Mouse (Mus musculus): ENCODE data around the gene Gba2.
"Not testable (repeated sequence)": the region's sequence is repeated elsewhere in the genome, so short reads cannot be mapped to it uniquely, and the experiment has no call there.

Gba2 gene

GRCm38 (mm10) chr4:43555926-43556325, 22.7 kb downstream of the Gba2 start:
- in situ Hi-C loops (cut with MboI, MseI): no loop called here

DNA sequence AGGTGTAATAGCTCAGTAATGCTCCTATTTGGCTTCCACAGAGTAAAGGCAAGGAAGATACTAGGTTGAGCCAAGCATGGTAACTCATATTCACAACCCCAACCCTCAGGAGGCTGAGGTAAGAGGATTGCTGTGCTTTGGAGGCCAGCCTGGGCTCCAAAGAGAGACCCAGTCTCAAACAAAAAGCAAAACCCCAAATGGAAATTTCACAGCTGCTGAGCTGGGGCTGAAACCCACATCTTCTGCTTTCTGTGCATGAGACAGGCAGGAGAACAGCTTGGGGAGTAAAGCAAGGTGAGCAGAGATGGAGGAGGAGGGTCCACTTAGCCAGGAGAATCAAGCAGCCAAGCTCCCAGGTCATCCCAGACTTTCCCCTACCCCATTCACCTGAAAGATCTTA, 24.8 kb downstream of the Gba2 start:
- in situ Hi-C loops (cut with MboI, MseI): no loop called here

DNA sequence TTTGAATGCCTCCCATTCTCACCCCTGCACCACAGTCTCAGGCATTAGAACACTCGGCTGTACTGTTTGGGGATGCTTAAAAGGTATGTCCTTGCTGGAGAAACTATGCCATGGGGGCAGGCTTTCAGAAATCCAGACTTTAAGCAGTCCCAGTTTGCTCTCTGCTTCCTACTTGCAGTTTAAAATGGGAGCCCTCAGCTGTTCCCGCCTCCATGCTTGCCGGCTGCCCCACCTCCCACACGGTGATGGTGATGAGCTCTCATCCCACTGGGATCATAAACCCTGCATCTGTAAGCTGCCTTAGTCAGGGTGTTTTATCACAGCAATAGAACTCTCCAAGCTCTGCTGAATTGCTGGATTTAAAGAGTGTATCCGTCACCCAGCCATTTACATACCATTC, 26.2 kb downstream of the Gba2 start:
- in situ Hi-C loops (cut with MboI, MseI): no loop called here

GRCm38 (mm10) chr4:43551854-43552253, 26.8 kb downstream of the Gba2 start:
- in situ Hi-C loops (cut with MboI, MseI): not testable (repeated sequence)

DNA sequence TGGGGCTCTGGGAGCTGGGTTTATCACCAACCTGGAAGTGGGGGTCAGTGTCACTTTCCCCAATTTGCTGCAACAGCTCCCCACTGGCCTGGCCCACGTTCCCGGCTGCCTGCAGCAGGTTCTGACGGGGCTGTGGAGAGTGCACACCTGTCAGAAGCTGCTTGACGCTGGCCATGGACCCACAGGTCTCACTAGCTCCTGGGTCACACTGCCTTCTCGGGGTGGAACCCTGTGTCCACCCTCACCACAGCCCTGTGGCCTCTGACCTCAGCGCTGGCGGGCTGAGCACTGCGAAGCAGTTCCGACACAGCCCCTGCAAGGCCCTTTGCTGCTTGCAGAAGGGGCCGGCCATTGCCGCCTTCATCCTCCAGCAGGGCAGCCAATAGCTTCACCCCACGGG, 29.6 kb downstream of the Gba2 start:
- in situ Hi-C loops (cut with MboI, MseI): no loop called here

DNA sequence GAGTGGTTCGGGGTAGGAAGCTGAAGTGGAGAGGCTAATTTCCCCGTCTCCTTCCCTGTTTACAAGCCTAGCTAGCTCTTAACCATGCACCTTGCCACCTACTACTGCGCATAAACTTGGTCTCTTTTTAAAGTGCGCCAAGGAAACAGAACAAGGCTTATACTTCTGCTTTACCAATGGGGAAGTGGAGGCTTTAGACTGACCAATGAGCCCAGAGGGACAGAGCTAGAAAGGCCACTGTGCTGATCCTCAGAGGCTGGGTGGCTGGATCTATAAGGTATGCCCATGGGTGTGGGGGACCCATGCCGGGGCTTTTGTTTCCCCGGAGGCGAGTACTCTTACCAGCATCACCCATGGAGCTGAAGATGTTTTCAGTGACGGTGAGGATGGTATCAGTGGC, 31.5 kb downstream of the Gba2 start:
- in situ Hi-C loops (cut with MboI, MseI): no loop called here

DNA sequence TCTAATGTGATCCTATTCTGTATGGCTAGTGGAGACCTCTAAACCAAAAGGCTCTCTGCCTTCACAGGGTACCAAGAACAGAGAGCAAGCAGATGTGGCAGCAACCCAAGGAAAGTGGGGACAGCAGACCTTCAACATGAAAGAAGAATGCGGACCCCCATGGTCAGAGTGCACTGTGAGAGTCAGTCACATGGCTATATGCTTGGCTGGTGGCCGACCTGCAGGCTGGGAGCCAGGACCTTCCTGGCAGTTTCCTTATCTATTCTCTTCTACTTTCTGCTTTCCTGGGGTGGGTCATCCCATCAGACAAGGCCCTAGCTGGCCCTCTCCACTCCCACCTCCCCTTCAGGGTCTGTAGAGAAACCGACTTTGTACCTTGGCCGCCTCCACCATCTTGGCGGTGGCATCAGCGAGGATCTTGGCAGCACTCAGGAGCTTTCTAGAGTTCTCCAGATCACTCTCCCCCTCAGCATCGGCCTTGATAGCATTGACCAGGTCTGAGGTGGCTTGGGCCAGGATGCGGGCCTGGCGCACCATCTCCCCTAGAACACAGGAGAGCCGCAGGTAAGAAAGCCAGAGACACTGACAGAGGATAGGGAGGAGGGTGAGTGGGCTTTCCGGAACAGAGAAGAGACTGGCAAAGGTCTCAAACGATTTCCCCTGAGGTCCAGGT, 32.2 kb downstream of the Gba2 start:
- in situ Hi-C loops (cut with MboI, MseI): no loop called here

DNA sequence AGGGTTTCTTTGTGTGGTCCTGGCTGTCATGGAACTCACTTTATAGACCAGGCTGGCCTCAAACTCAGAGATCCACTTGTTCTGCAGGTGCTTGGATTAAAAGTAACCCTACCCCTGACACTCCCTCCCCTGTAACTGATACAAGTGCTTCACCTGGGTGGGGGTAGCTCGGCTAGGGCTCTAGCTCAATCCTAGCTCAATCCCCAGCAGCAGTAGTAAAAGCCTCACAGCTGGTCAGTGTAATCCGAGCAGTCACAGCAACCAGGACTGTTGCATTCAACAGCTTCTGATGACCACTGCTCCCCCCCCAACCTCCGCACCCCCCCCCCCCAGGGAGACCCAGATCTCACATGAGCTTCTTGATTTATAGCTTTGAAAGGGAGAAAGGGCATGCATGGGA, 36.6 kb downstream of the Gba2 start:
- in situ Hi-C loops (cut with MboI, MseI): no loop called here

- in situ Hi-C loops (cut with MboI, MseI): no loop called here
Measured at GRCm38 (mm10) chr4:43536031-43536430, 42.6 kb downstream of the Gba2 start.

DNA sequence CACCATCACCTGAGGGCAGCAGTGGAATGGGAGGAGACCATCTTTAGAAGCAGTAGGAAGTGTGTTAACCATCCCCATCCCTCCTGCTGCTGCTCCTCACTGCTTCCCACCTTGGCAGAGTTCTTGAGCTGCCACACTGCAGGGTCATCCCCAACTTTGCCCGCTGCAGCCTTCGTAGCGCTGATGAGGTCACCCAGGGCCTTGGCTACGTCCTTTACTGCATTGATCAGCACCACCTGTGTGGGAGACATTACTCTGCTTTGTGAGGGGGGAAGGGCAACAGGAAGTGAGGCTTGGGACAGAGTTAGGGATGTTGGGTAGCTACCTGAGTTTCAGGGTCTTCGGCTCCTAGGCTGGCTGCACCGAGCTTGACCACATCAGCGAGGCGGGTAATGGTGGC, 43.0 kb downstream of the Gba2 start:
- in situ Hi-C loops (cut with MboI, MseI): no loop called here

- in situ Hi-C loops (cut with MboI, MseI): no loop called here
Measured at GRCm38 (mm10) chr4:43533270-43533669, 45.4 kb downstream of the Gba2 start.

DNA sequence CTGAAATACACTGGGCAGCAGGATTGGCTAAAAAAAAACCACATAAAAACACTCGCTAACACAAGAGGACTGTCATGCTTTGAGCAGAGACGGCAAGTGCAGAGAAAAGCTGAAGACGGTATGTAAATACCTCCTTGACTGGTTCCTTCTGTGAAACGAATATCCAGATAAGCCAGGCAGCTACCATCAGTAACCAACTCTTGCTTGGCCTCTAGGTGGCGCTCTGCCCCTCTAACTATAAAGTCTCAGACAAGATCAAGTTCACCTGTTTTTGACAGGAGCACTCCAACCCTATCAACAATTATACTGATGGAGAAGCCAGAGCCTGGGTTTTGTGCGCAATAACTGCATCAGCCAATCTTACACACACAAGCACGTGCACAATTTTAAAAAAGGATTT, 48.1 kb downstream of the Gba2 start:
- in situ Hi-C loops (cut with MboI, MseI): no loop called here

GRCm38 (mm10) chr4:43530081-43530501, 48.6 kb downstream of the Gba2 start:
- in situ Hi-C loops (cut with MboI, MseI): no loop called here

DNA sequence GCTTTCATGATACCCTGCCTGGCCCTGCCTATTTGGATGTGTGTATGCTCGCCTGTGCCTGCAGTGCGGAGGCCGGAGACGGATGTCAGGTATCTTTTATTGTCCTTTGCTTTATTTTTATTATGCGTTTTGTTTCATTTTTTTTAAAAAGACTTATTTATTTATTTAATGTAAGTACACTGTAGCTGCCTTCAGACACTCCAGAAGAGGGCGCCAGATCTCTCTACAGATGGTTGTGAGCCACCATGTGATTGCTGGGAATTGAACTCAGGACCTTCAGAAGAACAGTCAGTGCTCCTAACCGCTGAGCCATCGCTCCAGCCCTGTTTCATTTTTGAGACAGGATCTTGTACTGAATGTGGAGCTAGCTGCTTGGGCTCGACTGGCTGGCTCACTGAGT, 50.2 kb downstream of the Gba2 start:
- in situ Hi-C loops (cut with MboI, MseI): no loop called here

DNA sequence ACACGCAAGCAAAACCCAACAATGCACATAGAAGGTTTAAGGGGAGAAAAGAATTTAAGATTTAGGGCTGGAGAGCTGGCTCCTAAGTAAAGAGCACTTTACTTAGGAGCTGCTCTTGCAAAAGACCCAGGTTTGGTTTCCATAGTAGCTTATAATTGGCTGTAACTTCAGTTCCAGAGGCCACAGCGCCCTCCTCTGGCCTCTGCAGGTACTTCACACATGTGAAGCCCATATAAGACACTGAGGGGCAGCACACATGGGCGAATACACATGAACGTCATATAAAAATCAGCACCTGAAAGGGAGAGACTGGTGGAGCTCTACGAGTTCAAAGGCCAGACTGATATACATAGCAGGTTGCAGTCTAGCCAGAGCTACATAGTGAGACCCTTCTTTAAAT, 50.8 kb downstream of the Gba2 start:
- in situ Hi-C loops (cut with MboI, MseI): no loop called here

- in situ Hi-C loops (cut with MboI, MseI): no loop called here
Measured at GRCm38 (mm10) chr4:43519956-43520355, 58.7 kb downstream of the Gba2 start.

GRCm38 (mm10) chr4:43519551-43519950, 59.1 kb downstream of the Gba2 start:
- in situ Hi-C loops (cut with MboI, MseI): no loop called here

Data from T-helper 2 cell (primary cell).